Mouse (Mus musculus): Measurements from ENCODE around the gene Sun2.

Gene Sun2

GRCm38 (mm10) chr15:79687646-79688267 lies 54.6 kb downstream of the Sun2 start, which contains the start of gene Josd1:
Gene Josd1 (minus strand): TSS chr15:79687919.
- CTCF ChIA-PET: interaction anchor here in 1 of 4 experiments (0.8 to 1.5 kb wide), 4 partner anchors 10 to 145 kb away, joined by 3 to 6 read pairs (median 4); partner anchors contain the start of genes Cby1 and Fam227a

DNA sequence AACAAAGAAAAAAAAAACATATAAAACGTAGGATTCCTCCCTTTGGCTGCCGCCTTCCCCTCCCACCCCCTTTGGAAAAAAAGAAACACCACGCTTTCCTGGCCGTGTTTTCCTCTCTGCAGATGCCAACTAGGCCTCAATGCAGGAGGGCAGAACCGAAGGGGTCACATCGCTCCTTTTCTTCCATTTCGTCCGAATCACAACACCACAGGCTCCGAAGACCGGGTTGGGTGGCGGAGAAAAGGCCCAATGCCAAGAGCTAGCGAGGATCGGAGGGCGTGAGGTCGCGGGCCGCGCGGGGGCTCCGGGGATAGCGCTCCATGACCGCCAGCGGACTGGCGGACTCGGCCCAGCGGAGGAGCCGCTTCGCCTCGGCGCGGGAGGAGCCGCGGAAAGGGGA lies 55.2 kb downstream of the Sun2 start:
- ChIA-PET POLR2A (interaction anchor here in 3 of 4 experiments (0.6 to 2.3 kb wide), 39 partner anchors 9 to 573 kb away, joined by 3 to 18 read pairs (median 4); partner anchors contain the start of genes Cby1 (in 3 of the 3), Fam227a (in 3 of the 3), Cbx7 (in 1 of the 3) and Dmc1 (in 1 of the 3)), CTCF (interaction anchor here in 1 of 4 experiments (1.2 to 1.5 kb wide), 2 partner anchors 29 to 146 kb away, joined by 5 to 6 read pairs; partner anchors contain the start of genes Cby1 and Fam227a)

More at GRCm38 (mm10) chr15:79687646-79688267, 54.6 kb downstream of the Sun2 start, which contains the start of gene Josd1:
- POLR2A ChIA-PET: interaction anchor here in 3 of 4 experiments (0.5 to 2.3 kb wide), 61 partner anchors 9 to 1023 kb away, joined by 3 to 18 read pairs (median 3); partner anchors contain the start of genes Cby1 (in 3 of the 3), Ddx17 (in 3 of the 3), Fam227a (in 3 of the 3) and Tomm22 (in 2 of the 3)

- CTCF ChIA-PET: interaction anchor here in 2 of 4 experiments (1.0 kb wide), 2 partner anchors 28 to 443 kb away, joined by 3 to 7 read pairs; partner anchors contain the start of genes Cby1 (in 1 of the 2) and Fam227a (in 1 of the 2)
- POLR2A ChIA-PET: interaction anchor here in 2 of 4 experiments (1.0 to 2.3 kb wide), 8 partner anchors 11 to 27 kb away, joined by 4 to 9 read pairs (median 6); partner anchors contain the start of genes Tomm22 (in 2 of the 2), Cby1 (in 1 of the 2) and Fam227a (in 1 of the 2)
Observed at GRCm38 (mm10) chr15:79686046-79686869, 56.1 kb downstream of the Sun2 start.

- POLR2A ChIA-PET: interaction anchor here in 2 of 4 experiments (1.0 to 2.4 kb wide), 6 partner anchors 12 to 27 kb away, joined by 4 to 8 read pairs (median 6); partner anchors contain the start of genes Tomm22 (in 2 of the 2), Cby1 (in 1 of the 2) and Fam227a (in 1 of the 2)
Observed at GRCm38 (mm10) chr15:79685141-79685641, 57.1 kb downstream of the Sun2 start.

GRCm38 (mm10) chr15:79684616-79685015 lies 57.7 kb downstream of the Sun2 start:
- ChIA-PET CTCF (interaction anchor here in 2 of 4 experiments (0.5 to 1.0 kb wide), 2 partner anchors 14 to 40 kb away, joined by 4 read pairs; partner anchors contain the start of gene Tomm22 (in 1 of the 2)), POLR2A (interaction anchor here in 2 of 4 experiments (1.5 to 5.4 kb wide), 5 partner anchors 11 to 26 kb away, joined by 5 to 29 read pairs (median 8); partner anchors contain the start of genes Tomm22 (in 2 of the 2), Cby1 (in 1 of the 2) and Fam227a (in 1 of the 2))

More at GRCm38 (mm10) chr15:79685141-79685641, 57.1 kb downstream of the Sun2 start:
- CTCF ChIA-PET: interaction anchor here in 3 of 4 experiments (1.0 kb wide), 3 partner anchors 27 to 442 kb away, joined by 3 to 7 read pairs (median 4); partner anchors contain the start of genes Cby1 (in 1 of the 3) and Fam227a (in 1 of the 3)

- POLR2A ChIA-PET: interaction anchor here in 2 of 4 experiments (0.7 to 5.4 kb wide), 6 partner anchors 10 to 25 kb away, joined by 3 to 29 read pairs (median 7); partner anchors contain the start of genes Tomm22 (in 2 of the 2), Cby1 (in 1 of the 2) and Fam227a (in 1 of the 2)
- CTCF ChIA-PET: no interaction called here
Observed at GRCm38 (mm10) chr15:79683707-79684465, 58.5 kb downstream of the Sun2 start.

DNA sequence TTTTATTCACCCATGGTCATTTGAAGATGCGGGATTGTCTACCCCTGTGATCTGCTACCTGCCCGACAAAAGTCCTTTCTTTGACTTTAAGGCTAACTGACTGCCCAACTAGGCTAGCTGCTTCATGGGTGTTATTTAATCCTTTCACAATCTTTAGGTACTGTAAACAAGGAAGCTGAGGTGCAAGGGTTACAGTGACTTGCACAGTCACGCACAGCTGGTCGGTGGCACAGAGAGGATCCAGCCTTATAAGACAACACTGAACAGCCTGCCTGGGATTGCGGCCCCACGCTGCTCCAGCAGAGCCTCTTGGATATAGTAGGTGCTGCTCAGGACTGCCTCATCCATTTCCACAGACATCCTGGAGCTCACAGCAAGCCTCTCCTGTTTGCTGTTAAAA lies 59.2 kb downstream of the Sun2 start:
- ChIA-PET POLR2A (interaction anchor here in 2 of 4 experiments (1.0 to 5.4 kb wide), 6 partner anchors 9 to 25 kb away, joined by 4 to 29 read pairs (median 6); partner anchors contain the start of genes Cby1 (in 2 of the 2), Fam227a (in 2 of the 2) and Tomm22 (in 1 of the 2)), CTCF (no interaction called here)

DNA sequence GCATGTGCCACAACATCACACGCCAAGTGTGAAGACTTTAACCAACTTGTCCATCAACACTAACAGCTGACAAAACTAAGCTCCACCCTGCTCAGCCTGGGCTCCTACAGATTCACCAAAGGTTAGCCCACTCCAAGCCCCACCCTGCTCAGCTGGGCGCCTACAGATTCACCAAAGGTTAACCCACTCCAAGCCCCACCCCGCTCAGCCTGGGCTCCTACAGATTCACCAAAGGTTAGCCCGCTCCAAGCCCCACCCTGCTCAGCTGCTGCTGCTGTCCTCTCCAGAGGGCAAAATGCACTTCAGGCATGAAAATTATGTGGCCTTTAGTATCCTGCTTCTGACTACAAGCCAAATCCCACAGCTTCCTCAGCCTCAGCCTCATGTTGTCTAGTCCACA lies 60.4 kb downstream of the Sun2 start:
- ChIA-PET POLR2A (interaction anchor here in 3 of 4 experiments (0.6 to 5.4 kb wide), 20 partner anchors 8 to 401 kb away, joined by 3 to 29 read pairs (median 4); partner anchors contain the start of genes Cby1 (in 3 of the 3), Fam227a (in 3 of the 3), Gtpbp1 (in 3 of the 3) and Ddx17 (in 2 of the 3)), CTCF (interaction anchor here in 3 of 4 experiments (0.6 to 2.3 kb wide), 5 partner anchors 23 to 329 kb away, joined by 3 to 5 read pairs (median 5); partner anchors contain the start of genes Cby1 (in 2 of the 3) and Fam227a (in 2 of the 3))

- ChIA-PET POLR2A (interaction anchor here in 3 of 4 experiments (0.6 to 2.2 kb wide), 11 partner anchors 10 to 116 kb away, joined by 3 to 10 read pairs (median 4); partner anchors contain the start of genes Josd1 (in 3 of the 3) and Gtpbp1 (in 1 of the 3)), CTCF (interaction anchor here in 1 of 4 experiments (0.7 to 0.8 kb wide), 2 partner anchors 20 to 611 kb away, joined by 3 read pairs; no protein-coding TSS in a partner anchor)
Observed at GRCm38 (mm10) chr15:79677936-79678335, 64.4 kb downstream of the Sun2 start.

Measured in embryonic stem cell, embryonic (primary cell).